Mouse (Mus musculus): Measurements from ENCODE around the gene Prmt3. TPM values are rescaled to one million over a fixed set of nuclear protein-coding genes. Genes with fewer than 3 reads are reported as not detected.

Gene Prmt3
- total RNA-seq, 1 experiment, result 64.8 TPM

DNA sequence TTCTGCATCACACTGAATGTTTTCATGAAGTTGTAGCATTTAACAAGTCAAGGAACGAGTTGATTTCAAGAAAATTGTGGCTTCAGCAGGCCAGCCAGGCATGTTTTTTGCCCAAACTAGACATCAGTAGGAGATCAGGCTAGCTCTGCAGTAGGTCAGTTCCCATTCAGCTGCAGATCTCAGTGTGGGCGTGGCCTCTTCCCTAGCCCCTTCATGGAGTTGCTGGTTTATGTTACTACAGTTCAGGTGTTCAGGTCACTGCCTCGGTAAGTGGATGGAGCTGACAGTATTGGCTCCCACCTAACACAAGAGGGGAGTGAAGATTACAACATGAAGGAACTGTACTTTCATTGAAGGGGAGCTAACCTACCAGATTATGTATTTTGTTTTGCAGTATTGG lies 80.1 kb downstream of the Prmt3 start:
- Histone ChIP-seq H3K27ac (ENCODE audit: insufficient read depth, low read depth, low read length, poor library complexity, severe bottlenecking) (no peak overlapping the region), H3K36me3 (ENCODE audit: control insufficient read depth, insufficient read depth, low read length, poor library complexity, severe bottlenecking) (peaks cover 12% of the 10 kb centered on the region)
- DNase-seq (ENCODE audit: low read depth, low spot score), result no peak

GRCm38 (mm10) chr7:49859820-49860219 lies 81.7 kb downstream of the Prmt3 start:
- H3K27ac ChIP-seq (ENCODE audit: insufficient read depth, low read depth, low read length, poor library complexity, severe bottlenecking), result no peak overlapping the region
- H3K9ac ChIP-seq (ENCODE audit: insufficient read depth, low read depth, low read length, poor library complexity, severe bottlenecking), result no peak overlapping the region
- no peaks in the 10 kb centered on the region for H3K9me3 ChIP-seq (ENCODE audit: control insufficient read depth, insufficient read depth, low read depth, low read length)
- TF ChIP-seq ZC3H11A (IDR thresholded peaks at IDR 0.05; ENCODE audit: borderline replicate concordance, low read depth, low read length), result no peak
- TF ChIP-seq MAFK (IDR thresholded peaks at IDR 0.05; ENCODE audit: insufficient read depth, low read depth, low read length), result no peak
- TF ChIP-seq HCFC1 (IDR thresholded peaks at IDR 0.05; ENCODE audit: borderline replicate concordance, insufficient read depth, low read length), result no peak
- no peak for TF ChIP-seq ZNF384 (IDR thresholded peaks at IDR 0.05; ENCODE audit: low read depth, low read length)
- no peak overlapping the region for H3K4me3 ChIP-seq (ENCODE audit: insufficient read depth in 1 of 2, low read depth in 1 of 2, low read length in 2 of 2, poor library complexity in 1 of 2, severe bottlenecking in 1 of 2)
- peaks cover 12% of the 10 kb centered on the region for H3K36me3 ChIP-seq (ENCODE audit: control insufficient read depth, insufficient read depth, low read length, poor library complexity, severe bottlenecking)
- peaks cover 2 to 6% of the 10 kb centered on the region in 2 experiments; a peak in 2 of 4 replicates for H3K4me1 ChIP-seq (ENCODE audit: control insufficient read depth in 2 of 2, insufficient read depth in 2 of 2, low read length in 2 of 2, poor library complexity in 1 of 2)
- in situ Hi-C loops (cut with MboI; ENCODE audit: low sequenced_read_pairs in 2 of 2, unreplicated experiment in 2 of 2), result no loop called here
- DNase-seq (ENCODE audit: low read depth, low spot score), result no peak

More for the DNA sequence above, 80.1 kb downstream of the Prmt3 start:
- Histone ChIP-seq H3K4me1 (ENCODE audit: control insufficient read depth in 2 of 2, insufficient read depth in 2 of 2, low read length in 2 of 2, poor library complexity in 1 of 2) (peaks cover 1 to 4% of the 10 kb centered on the region in 2 experiments; a peak in 2 of 4 replicates), H3K9ac (ENCODE audit: insufficient read depth, low read depth, low read length, poor library complexity, severe bottlenecking) (no peak overlapping the region), H3K4me3 (ENCODE audit: insufficient read depth in 1 of 2, low read depth in 1 of 2, low read length in 2 of 2, poor library complexity in 1 of 2, severe bottlenecking in 1 of 2) (no peak overlapping the region), H3K9me3 (ENCODE audit: control insufficient read depth, insufficient read depth, low read depth, low read length) (no peaks in the 10 kb centered on the region)
- TF ChIP-seq ZNF384 (IDR thresholded peaks at IDR 0.05; ENCODE audit: low read depth, low read length), result no peak
- TF ChIP-seq HCFC1 (IDR thresholded peaks at IDR 0.05; ENCODE audit: borderline replicate concordance, insufficient read depth, low read length), result no peak
- no peak for TF ChIP-seq ZC3H11A (IDR thresholded peaks at IDR 0.05; ENCODE audit: borderline replicate concordance, low read depth, low read length)
- no peak for TF ChIP-seq CHD2 (IDR thresholded peaks at IDR 0.05; ENCODE audit: low read depth, low read length)
- TF ChIP-seq MAFK (IDR thresholded peaks at IDR 0.05; ENCODE audit: insufficient read depth, low read depth, low read length), result no peak
- in situ Hi-C loops (cut with MboI; ENCODE audit: low sequenced_read_pairs in 2 of 2, unreplicated experiment in 2 of 2), result no loop called here

GRCm38 (mm10) chr7:49861196-49861595 lies 83.0 kb downstream of the Prmt3 start:
- in situ Hi-C loops (cut with MboI; ENCODE audit: low sequenced_read_pairs in 2 of 2, unreplicated experiment in 2 of 2), result no loop called here
- DNase-seq (ENCODE audit: low read depth, low spot score), result no peak
- Histone ChIP-seq H3K27ac (ENCODE audit: insufficient read depth, low read depth, low read length, poor library complexity, severe bottlenecking) (no peak overlapping the region), H3K9me3 (ENCODE audit: control insufficient read depth, insufficient read depth, low read depth, low read length) (no peaks in the 10 kb centered on the region), H3K36me3 (ENCODE audit: control insufficient read depth, insufficient read depth, low read length, poor library complexity, severe bottlenecking) (peaks cover 12% of the 10 kb centered on the region), H3K4me1 (ENCODE audit: control insufficient read depth in 2 of 2, insufficient read depth in 2 of 2, low read length in 2 of 2, poor library complexity in 1 of 2) (peaks cover 2 to 6% of the 10 kb centered on the region in 2 experiments; a peak in 2 of 4 replicates), H3K4me3 (ENCODE audit: insufficient read depth in 1 of 2, low read depth in 1 of 2, low read length in 2 of 2, poor library complexity in 1 of 2, severe bottlenecking in 1 of 2) (no peak overlapping the region), H3K9ac (ENCODE audit: insufficient read depth, low read depth, low read length, poor library complexity, severe bottlenecking) (no peak overlapping the region)
- TF ChIP-seq HCFC1 (IDR thresholded peaks at IDR 0.05; ENCODE audit: borderline replicate concordance, insufficient read depth, low read length), result no peak
- no peak for TF ChIP-seq ZNF384 (IDR thresholded peaks at IDR 0.05; ENCODE audit: low read depth, low read length)
- no peak for TF ChIP-seq CHD2 (IDR thresholded peaks at IDR 0.05; ENCODE audit: low read depth, low read length)
- no peak for TF ChIP-seq MAFK (IDR thresholded peaks at IDR 0.05; ENCODE audit: insufficient read depth, low read depth, low read length)
- TF ChIP-seq ZC3H11A (IDR thresholded peaks at IDR 0.05; ENCODE audit: borderline replicate concordance, low read depth, low read length), result no peak

DNA sequence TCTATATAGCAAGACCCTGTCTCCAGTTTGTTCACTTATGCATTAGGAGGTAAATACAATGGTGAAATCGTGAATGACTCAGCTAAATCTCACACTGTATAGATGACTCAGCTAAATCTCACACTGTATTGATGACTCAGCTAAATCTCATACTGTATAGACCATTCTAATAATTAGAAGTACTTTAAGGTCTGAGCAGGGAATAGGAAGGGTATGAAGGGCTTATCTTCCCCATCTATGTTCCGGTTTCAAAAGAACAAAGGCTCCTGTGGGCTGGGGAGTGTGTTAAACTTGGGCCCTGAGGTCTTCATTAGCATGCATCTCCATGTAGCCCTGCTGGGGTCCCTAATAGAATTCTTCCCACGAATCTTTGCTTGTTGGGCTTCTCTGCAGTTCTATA lies 85.6 kb downstream of the Prmt3 start:
- Histone ChIP-seq H3K27ac (ENCODE audit: insufficient read depth, low read depth, low read length, poor library complexity, severe bottlenecking) (no peak overlapping the region), H3K4me1 (ENCODE audit: control insufficient read depth in 2 of 2, insufficient read depth in 2 of 2, low read length in 2 of 2, poor library complexity in 1 of 2) (peaks cover 2% of the 10 kb centered on the region in 2 experiments; a peak in 1 of 4 replicates), H3K4me3 (ENCODE audit: insufficient read depth in 1 of 2, low read depth in 1 of 2, low read length in 2 of 2, poor library complexity in 1 of 2, severe bottlenecking in 1 of 2) (no peak overlapping the region), H3K36me3 (ENCODE audit: control insufficient read depth, insufficient read depth, low read length, poor library complexity, severe bottlenecking) (peaks cover 6% of the 10 kb centered on the region; the same call in 1 of the 2 replicates), H3K9me3 (ENCODE audit: control insufficient read depth, insufficient read depth, low read depth, low read length) (no peaks in the 10 kb centered on the region), H3K9ac (ENCODE audit: insufficient read depth, low read depth, low read length, poor library complexity, severe bottlenecking) (no peak overlapping the region)
- in situ Hi-C loops (cut with MboI; ENCODE audit: low sequenced_read_pairs in 2 of 2, unreplicated experiment in 2 of 2), result no loop called here
- no peak for DNase-seq (ENCODE audit: low read depth, low spot score)
- TF ChIP-seq CHD2 (IDR thresholded peaks at IDR 0.05; ENCODE audit: low read depth, low read length), result no peak
- TF ChIP-seq MAFK (IDR thresholded peaks at IDR 0.05; ENCODE audit: insufficient read depth, low read depth, low read length), result peak; percentile 97

DNA sequence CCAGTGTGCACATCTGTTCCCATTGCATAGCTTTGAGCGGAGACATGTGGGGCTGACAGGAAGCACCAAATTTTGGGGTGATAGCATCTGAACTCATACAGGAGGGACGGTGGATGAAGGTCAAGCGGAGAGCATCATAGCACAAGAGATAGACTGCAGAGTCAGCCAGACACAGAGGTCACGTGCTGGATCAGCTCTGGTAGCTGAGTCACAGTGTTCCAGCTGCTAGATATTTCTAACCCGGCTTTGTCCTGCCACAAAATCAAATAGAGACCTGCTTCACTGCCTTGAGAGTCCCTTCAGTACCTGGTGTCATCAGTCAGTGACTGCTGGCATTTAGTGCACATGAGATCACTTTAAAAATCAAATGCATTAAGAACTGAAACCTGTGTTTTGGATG lies 91.5 kb downstream of the Prmt3 start:
- TF ChIP-seq CHD2 (IDR thresholded peaks at IDR 0.05; ENCODE audit: low read depth, low read length), result no peak
- TF ChIP-seq HCFC1 (IDR thresholded peaks at IDR 0.05; ENCODE audit: borderline replicate concordance, insufficient read depth, low read length), result no peak
- no peak for TF ChIP-seq ZC3H11A (IDR thresholded peaks at IDR 0.05; ENCODE audit: borderline replicate concordance, low read depth, low read length)
- TF ChIP-seq ZNF384 (IDR thresholded peaks at IDR 0.05; ENCODE audit: low read depth, low read length), result no peak
- no peak for TF ChIP-seq MAFK (IDR thresholded peaks at IDR 0.05; ENCODE audit: insufficient read depth, low read depth, low read length)
- no peaks in the 10 kb centered on the region for H3K9me3 ChIP-seq (ENCODE audit: control insufficient read depth, insufficient read depth, low read depth, low read length)
- H3K4me3 ChIP-seq (ENCODE audit: insufficient read depth in 1 of 2, low read depth in 1 of 2, low read length in 2 of 2, poor library complexity in 1 of 2, severe bottlenecking in 1 of 2), result no peak overlapping the region
- no peaks in the 10 kb centered on the region for H3K4me1 ChIP-seq (ENCODE audit: control insufficient read depth in 2 of 2, insufficient read depth in 2 of 2, low read length in 2 of 2, poor library complexity in 1 of 2)
- no peaks in the 10 kb centered on the region for H3K36me3 ChIP-seq (ENCODE audit: control insufficient read depth, insufficient read depth, low read length, poor library complexity, severe bottlenecking)
- H3K27ac ChIP-seq (ENCODE audit: insufficient read depth, low read depth, low read length, poor library complexity, severe bottlenecking), result no peak overlapping the region
- no peak for DNase-seq (ENCODE audit: low read depth, low spot score)
- in situ Hi-C loops (cut with MboI; ENCODE audit: low sequenced_read_pairs in 2 of 2, unreplicated experiment in 2 of 2), result no loop called here
- no peak overlapping the region for H3K9ac ChIP-seq (ENCODE audit: insufficient read depth, low read depth, low read length, poor library complexity, severe bottlenecking)
